Mouse (Mus musculus): Measurements from ENCODE around the gene Atg9b.
"Not testable (repeated sequence)": the region's sequence is repeated elsewhere in the genome, so short reads cannot be mapped to it uniquely, and the experiment has no call there.

DNA sequence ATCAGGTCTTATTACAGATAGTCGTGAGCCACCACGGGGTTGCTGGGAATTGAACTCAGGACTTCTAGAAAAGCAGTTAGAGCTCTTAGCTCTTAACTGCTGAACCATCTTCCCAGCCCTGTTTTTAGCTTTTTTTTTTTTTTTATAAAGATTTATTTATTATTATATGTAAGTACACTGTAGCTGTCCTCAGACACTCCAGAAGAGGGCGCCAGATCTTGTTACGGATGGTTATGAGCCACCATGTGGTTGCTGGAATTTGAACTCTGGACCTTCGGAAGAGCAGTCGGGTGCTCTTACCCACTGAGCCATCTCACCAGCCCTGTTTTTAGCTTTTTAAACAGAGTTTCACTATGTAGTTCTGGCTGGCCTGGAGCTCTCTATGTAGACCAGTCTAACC lies 4.3 kb upstream of the Atg9b start:
- TF ChIP-seq CTCF (IDR thresholded peaks at IDR 0.05; ENCODE audit: low read depth, low read length); POLR2A (IDR thresholded peaks at IDR 0.05; ENCODE audit: borderline replicate concordance, low read depth, low read length): not testable (repeated sequence)
